Mouse (Mus musculus) frontal cortex, postnatal 14 days (tissue): ENCODE results near the gene Olfr212.
"Not testable (repeated sequence)": the region's sequence is repeated elsewhere in the genome, so short reads cannot be mapped to it uniquely, and the experiment has no call there.

Experiments
- DNase-seq, 2 experiments: peaks; one replicate each; pipeline ENCODE4 v3.0.0; 2022; ENCODE audit warnings: low spot score in 2 of 2

Gene Olfr212

GRCm38 (mm10) chr6:116506302-116507003 is at the start of gene Olfr212:
Gene Olfr212 (plus strand): TSS chr6:116506516.
- DNase-seq, result not testable (repeated sequence)

- DNase-seq, result no peak
These were observed 47.6 kb upstream of the Olfr212 start for GRCm38 (mm10) chr6:116458728-116459127.

GRCm38 (mm10) chr6:116459232-116459631 is 47.1 kb upstream of the Olfr212 start:
- DNase-seq, result no peak

DNA sequence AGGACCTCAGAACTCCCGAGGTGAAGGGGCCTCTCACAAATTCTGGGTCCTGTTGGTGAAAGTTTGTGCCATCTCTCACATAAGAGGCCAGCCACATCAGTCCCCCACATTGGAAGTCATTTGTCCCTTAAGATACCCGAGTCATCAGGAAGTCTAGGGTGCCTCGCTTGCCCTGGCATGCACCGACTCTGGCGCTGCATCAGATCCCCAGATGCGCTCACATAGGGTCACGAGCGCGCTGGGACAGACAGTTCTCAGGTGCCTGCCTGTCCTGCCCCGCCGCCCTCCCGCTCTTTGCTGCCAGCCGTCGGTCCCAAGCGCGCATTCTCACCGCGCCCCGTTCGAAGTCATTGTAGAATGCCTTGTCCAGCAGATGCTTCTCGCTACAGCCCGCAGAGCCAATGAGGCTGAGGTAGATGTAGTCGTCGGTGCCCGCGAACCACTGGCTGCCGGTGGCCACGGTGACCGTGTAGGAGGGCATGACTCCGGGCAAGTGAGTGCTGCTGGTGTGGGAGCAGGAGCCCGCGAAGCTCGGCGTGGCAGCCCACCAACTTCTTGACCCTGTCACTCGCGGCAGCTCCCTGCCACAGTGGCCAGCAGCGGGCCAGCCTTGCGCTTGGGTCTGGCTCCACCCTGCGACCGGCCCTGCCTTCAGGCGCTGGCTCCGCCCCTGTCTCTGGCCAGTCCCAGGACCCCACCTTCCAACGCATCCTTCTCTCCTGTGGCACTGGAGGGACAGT is 45.6 kb upstream of the Olfr212 start, which contains the start of gene Alox5:
Gene Alox5 (minus strand): TSS at position 635 of the 740 bp plus-strand sequence.
- DNase-seq, result no peak

GRCm38 (mm10) chr6:116468081-116468480 is 38.2 kb upstream of the Olfr212 start:
- no peak for DNase-seq

- no peak for DNase-seq
These were observed 21.2 kb upstream of the Olfr212 start for GRCm38 (mm10) chr6:116485081-116485480.

DNA sequence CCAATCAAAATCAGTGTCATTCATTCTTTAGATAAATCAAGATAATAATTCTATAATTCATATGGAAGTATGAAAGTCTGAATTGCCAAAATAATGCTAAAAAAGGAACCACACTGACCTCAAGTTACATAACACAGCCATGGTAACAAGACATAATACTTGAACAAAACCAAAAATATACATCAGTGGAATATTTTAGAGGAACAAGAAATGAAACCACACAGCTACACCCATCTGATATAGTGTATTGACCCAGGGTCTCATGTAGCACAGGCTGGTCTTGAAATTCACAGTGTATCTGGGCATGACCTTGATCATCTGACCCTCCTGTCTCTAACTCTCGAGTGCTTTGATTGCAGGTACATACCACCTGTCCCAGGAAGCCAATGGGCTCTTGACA is 19.5 kb upstream of the Olfr212 start:
- no peak for DNase-seq

GRCm38 (mm10) chr6:116488791-116489190 is 17.5 kb upstream of the Olfr212 start, which contains the start of gene Olfr211:
Gene Olfr211 (plus strand): TSS chr6:116489091.
- no peak for DNase-seq

DNA sequence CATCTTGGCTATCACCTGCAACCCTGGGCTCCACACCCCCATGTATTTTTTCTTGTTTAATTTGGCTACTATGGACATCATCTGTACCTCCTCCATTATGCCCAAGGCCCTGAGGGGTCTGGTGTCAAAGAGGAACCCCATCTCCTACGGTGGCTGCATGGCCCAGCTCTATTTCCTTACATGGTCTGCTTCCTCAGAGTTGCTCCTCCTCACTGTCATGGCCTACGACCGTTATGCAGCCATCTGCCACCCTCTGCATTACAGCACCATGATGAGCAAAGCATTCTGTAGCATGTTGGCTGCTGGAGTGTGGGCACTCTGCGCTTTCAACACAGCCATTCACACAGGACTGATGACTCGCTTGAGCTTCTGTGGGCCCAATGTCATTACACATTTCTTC is 12.6 kb upstream of the Olfr212 start:
- DNase-seq, result no peak

- no peak for DNase-seq
These were observed 10.4 kb upstream of the Olfr212 start for GRCm38 (mm10) chr6:116495960-116496359.

GRCm38 (mm10) chr6:116514832-116515231 is 8.5 kb downstream of the Olfr212 start:
- no peak for DNase-seq

- no peak for DNase-seq
These were observed 31.8 kb downstream of the Olfr212 start, which contains the start of gene Olfr213 for GRCm38 (mm10) chr6:116538156-116538555. Gene Olfr213 (plus strand): TSS chr6:116538456.

GRCm38 (mm10) chr6:116542500-116542899 is 36.2 kb downstream of the Olfr212 start:
- DNase-seq, result no peak

DNA sequence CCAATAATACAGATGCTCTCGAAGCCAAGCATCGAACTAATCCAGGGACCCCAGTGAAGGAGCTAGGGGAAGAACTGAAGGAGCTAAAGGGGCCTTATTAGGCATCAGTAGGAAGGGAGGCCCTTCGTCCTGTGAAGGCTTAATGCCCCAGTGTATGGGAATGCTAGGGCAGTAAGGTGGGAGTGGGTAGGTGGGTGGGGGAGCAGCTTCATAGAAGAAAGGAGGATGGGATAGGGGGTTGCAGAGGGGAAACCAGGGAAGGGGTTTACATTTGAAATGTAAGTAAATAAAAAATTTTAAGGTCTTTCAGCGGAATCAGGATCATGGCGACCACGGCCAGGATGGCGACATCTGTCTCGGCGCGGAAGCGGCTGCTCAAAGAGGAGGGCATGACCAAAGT is 44.5 kb downstream of the Olfr212 start, which contains the start of gene Gm5580:
Gene Gm5580 (plus strand): TSS at position 301 of the 400 bp plus-strand sequence.
- DNase-seq, result not testable (repeated sequence)

DNA sequence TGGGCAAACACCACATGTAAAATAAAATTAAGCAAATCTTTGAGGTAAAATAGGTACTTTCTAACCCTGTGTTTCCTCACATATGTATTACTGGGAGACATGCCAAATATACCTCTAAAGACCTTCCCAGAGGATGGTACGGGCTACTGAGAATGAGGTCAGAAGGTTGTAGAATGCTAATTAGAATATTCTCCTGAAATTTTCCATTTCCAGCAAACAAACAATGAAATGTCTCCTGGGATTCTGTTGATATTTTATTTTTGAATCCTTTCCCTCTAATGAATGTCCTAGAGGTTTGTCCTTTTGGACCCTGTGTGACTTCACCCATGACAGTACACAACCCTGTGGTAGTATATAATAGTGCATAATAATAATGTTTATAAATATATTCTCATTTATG is 47.6 kb downstream of the Olfr212 start, which contains the start of gene Olfr214:
Gene Olfr214 (plus strand): TSS at position 301 of the 400 bp plus-strand sequence.
- DNase-seq, result no peak

DNA sequence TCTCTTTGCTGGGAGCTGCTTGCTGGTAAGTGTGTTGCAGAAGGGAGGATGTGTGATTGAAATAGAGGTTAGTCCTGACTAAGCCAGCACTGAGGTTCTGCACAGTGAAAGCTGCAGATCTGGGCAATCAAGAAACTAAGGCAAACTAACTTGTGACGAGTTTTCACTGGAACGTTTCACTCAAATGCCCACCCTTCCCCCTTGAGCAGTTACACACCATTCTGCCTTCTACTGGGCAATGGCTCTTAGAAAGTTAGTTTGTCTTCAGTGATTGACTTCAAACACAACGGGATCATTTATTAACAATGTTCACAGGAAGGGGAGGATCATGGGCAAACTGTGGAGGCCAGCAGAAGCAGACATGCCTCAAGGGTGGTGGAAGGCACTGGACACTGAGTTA is 48.6 kb downstream of the Olfr212 start:
- no peak for DNase-seq
